Comparison of ENCODE assay signal across 21 mouse cellular contexts in the genomic region with DNA sequence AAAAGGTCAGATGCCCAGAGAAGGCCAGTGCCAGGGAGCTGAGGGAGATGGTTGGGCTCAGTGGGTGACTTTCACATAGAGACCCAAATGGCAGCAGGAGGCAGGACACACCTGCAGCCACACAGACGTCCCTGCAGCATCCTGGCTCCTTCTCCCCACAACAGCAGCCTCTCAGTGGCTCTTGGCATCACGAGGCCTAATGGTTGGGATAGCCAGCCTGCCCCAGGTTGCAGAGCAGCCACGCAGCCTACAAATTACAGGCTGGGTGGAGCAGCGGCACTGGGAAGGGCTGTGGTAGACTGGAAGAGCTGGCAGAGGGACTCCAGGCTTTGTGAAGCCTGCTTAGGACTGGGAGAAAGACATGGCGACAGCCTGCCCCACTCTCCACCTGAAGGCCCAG. TPM values are rescaled to one million over a fixed set of nuclear protein-coding genes. Genes with fewer than 3 reads are reported as not detected.
A peak's percentile ranks its signal among the peaks of the same experiment; 100 is the strongest.
DNase-seq lines count a peak whose midpoint lies in the region; ATAC-seq lines count a peak whose summit lies in the region.
"Had no signal": no experiment of that assay in that cellular context is flagged by ENCODE, and none has a peak within 500 bp of the region (broad histone marks: within the 10 kb centered on the region; RNA-seq: fewer than 3 reads in every experiment).

No protein-coding gene starts in this region.

- no peak overlapping the region for H3K4me2 ChIP-seq in hindbrain, embryonic 14.5 days (replicated peaks)
- H3K4me2 ChIP-seq: embryonic facial prominence, embryonic 12.5 days; embryonic facial prominence, embryonic 15.5 days; forebrain, embryonic 12.5 days had no signal

- peak; percentile 48 to 61 for DNase-seq in cerebellum, postnatal 14 days
- DNase-seq in cerebellum, adult 9-10 months: no peak
- DNase-seq in heart, embryonic 10.5 days (ENCODE audit: low spot score): no peak
- no peak for DNase-seq in heart, adult 18-20 months
- DNase-seq in limb, embryonic 10.5 days (ENCODE audit: low spot score): no peak
- no peak for DNase-seq in hindbrain, embryonic 14.5 days (ENCODE audit: low spot score)
- DNase-seq: adrenal gland, adult 2 months; adrenal gland, postnatal 10 days; adrenal gland, postnatal 25 days; cerebellum, adult 11 months; cerebellum, adult 18-20 months; cerebellum, adult 9-11 months; cerebellum, postnatal 36 days; embryo, embryonic 11 days had no signal

- WGBS in heart, embryonic 10.5 days: 62% methylated on average over 5 of the region's 5 CpGs
- WGBS in limb, embryonic 10.5 days: 53% methylated on average over 5 of the region's 5 CpGs
- WGBS in hindbrain, embryonic 14.5 days: 66% methylated on average over 5 of the region's 5 CpGs

- H3K36me3 ChIP-seq in heart, embryonic 10.5 days: no peaks in the 10 kb centered on the region
- H3K36me3 ChIP-seq in limb, embryonic 10.5 days: no peaks in the 10 kb centered on the region
- no peaks in the 10 kb centered on the region for H3K36me3 ChIP-seq in hindbrain, embryonic 14.5 days (replicated peaks; ENCODE audit: control insufficient read depth, insufficient read depth)
- H3K36me3 ChIP-seq: embryonic facial prominence, embryonic 12.5 days; embryonic facial prominence, embryonic 15.5 days; forebrain, embryonic 10.5 days; forebrain, embryonic 12.5 days had no signal

- no peak for ATAC-seq in hindbrain, embryonic 14.5 days (ENCODE audit: low FRiP score)
- ATAC-seq: forebrain, embryonic 14.5 days; forebrain, embryonic 16.5 days had no signal

- no peak overlapping the region for H3K9ac ChIP-seq in hindbrain, embryonic 14.5 days
- H3K9ac ChIP-seq: embryonic facial prominence, embryonic 12.5 days; embryonic facial prominence, embryonic 15.5 days; forebrain, embryonic 12.5 days had no signal

- H3K4me3 ChIP-seq in heart, embryonic 10.5 days: no peak overlapping the region
- no peak overlapping the region for H3K4me3 ChIP-seq in limb, embryonic 10.5 days
- H3K4me3 ChIP-seq in hindbrain, embryonic 14.5 days (replicated peaks; ENCODE audit: low read length): no peak overlapping the region
- H3K4me3 ChIP-seq: embryonic facial prominence, embryonic 12.5 days; embryonic facial prominence, embryonic 15.5 days; erythroblast, embryonic 14.5 days; forebrain, embryonic 10.5 days; forebrain, embryonic 12.5 days had no signal

- H3K9me3 ChIP-seq in heart, embryonic 10.5 days: no peaks in the 10 kb centered on the region
- H3K9me3 ChIP-seq in limb, embryonic 10.5 days (replicated peaks): no peaks in the 10 kb centered on the region
- no peaks in the 10 kb centered on the region for H3K9me3 ChIP-seq in hindbrain, embryonic 14.5 days (ENCODE audit: control insufficient read depth, low read length)
- H3K9me3 ChIP-seq: embryonic facial prominence, embryonic 12.5 days; embryonic facial prominence, embryonic 15.5 days; forebrain, embryonic 10.5 days; forebrain, embryonic 12.5 days had no signal

- H3K27ac ChIP-seq in heart, embryonic 10.5 days: 0 out of 2 replicates have a peak overlapping the region, but pooled peaks have one; percentile 23
- 0 out of 2 replicates have a peak overlapping the region, but pooled peaks have one; percentile 31 for H3K27ac ChIP-seq in limb, embryonic 10.5 days
- no peak overlapping the region for H3K27ac ChIP-seq in hindbrain, embryonic 14.5 days
- H3K27ac ChIP-seq: embryonic facial prominence, embryonic 12.5 days; embryonic facial prominence, embryonic 15.5 days; forebrain, embryonic 10.5 days; forebrain, embryonic 12.5 days had no signal

- H3K4me1 ChIP-seq in heart, embryonic 10.5 days: peaks cover 36% of the 10 kb centered on the region
- peaks cover 17% of the 10 kb centered on the region for H3K4me1 ChIP-seq in limb, embryonic 10.5 days
- H3K4me1 ChIP-seq in hindbrain, embryonic 14.5 days (replicated peaks; ENCODE audit: control insufficient read depth, insufficient read depth, low read length): no peaks in the 10 kb centered on the region
- H3K4me1 ChIP-seq: forebrain, embryonic 12.5 days had no signal

- peaks cover 56% of the 10 kb centered on the region for H3K27me3 ChIP-seq in heart, embryonic 10.5 days (ENCODE audit: insufficient read depth, poor library complexity, severe bottlenecking)
- H3K27me3 ChIP-seq in limb, embryonic 10.5 days (ENCODE audit: low read depth, poor library complexity, severe bottlenecking): peaks cover 22% of the 10 kb centered on the region
- H3K27me3 ChIP-seq in hindbrain, embryonic 14.5 days (ENCODE audit: control insufficient read depth, insufficient read depth, low read length): no peaks in the 10 kb centered on the region

RNA-seq across cellular contexts. Expression of gene Zfpm1, which starts 29.6 kb away (rescaled TPM):
- 5.7 and 12.8 TPM in 2 replicates for polyA plus RNA-seq in heart, embryonic 10.5 days (2016; fragmentation: Nextera tagmentation; extraction: Ambion mirVana)
- total RNA-seq in heart, adult 18-20 months (2021): 10 to 100 TPM; 18.4 to 23.0 TPM
- 1.3 and 1.5 TPM in 2 replicates for polyA plus RNA-seq in limb, embryonic 10.5 days (2016; fragmentation: Nextera tagmentation; extraction: Ambion mirVana)
- 1.8 and 2.0 TPM in 2 replicates for polyA plus RNA-seq in hindbrain, embryonic 14.5 days (2014; fragmentation: Nextera tagmentation; extraction: Ambion mirVana)

Comparison
In these comparisons a context has a peak if more than half of its experiments do, and no peak if none do; other contexts are left out.
1. DNase-seq: peak in cerebellum, postnatal 14 days (2 of 2); none in cerebellum, adult 9-10 months (single experiment), heart, embryonic 10.5 days (single experiment), heart, adult 18-20 months (0 of 2), limb, embryonic 10.5 days (single experiment) and hindbrain, embryonic 14.5 days (single experiment).